Mouse (Mus musculus) gastrocnemius, postnatal 36 days (tissue): ENCODE data around the gene Pknox1. TPM values are rescaled to one million over a fixed set of nuclear protein-coding genes. Genes with fewer than 3 reads are reported as not detected.
"Not testable (repeated sequence)": the region's sequence is repeated elsewhere in the genome, so short reads cannot be mapped to it uniquely, and the experiment has no call there.

Experiments used
- DNase-seq, 2 experiments: peaks; one replicate each; pipeline ENCODE4 v3.0.0; 2022
- intact Hi-C: fragments of 180-260 bp; cut with DNase I; formaldehyde crosslinking; loops from one replicate; pipeline ENCODE4 v1.15.1; 2025
- total RNA-seq, 2 experiments: library from RNA; stranded (reverse); gene quantifications; 2 replicates each; pipeline ENCODE4 v1.2.3; 2021

Pknox1 gene
- total RNA-seq, 2 experiments from 2014 or later, result 6.0 to 7.2 TPM

DNA sequence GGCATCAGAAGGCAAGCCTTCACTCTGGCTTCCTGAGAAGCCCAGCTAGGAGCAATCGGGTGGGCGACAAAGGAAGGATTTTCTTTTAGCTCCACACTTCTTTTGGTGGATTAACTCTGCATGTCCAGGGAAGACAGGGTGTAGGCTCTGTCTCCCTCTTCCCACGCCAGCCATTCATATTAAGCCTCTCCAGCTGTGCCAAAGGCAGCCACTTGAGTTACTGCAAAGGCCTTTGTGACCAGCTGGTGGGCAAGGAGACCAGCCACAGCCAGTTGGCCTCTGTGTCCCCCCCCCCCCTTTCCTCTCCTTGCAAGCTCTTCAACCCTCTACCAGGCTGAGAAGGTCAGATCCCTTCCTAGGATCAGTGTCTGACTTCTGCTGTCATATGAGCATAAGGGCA is 16.6 kb upstream of the Pknox1 start:
- no peak for DNase-seq
- intact Hi-C loops, result no loop called here

DNA sequence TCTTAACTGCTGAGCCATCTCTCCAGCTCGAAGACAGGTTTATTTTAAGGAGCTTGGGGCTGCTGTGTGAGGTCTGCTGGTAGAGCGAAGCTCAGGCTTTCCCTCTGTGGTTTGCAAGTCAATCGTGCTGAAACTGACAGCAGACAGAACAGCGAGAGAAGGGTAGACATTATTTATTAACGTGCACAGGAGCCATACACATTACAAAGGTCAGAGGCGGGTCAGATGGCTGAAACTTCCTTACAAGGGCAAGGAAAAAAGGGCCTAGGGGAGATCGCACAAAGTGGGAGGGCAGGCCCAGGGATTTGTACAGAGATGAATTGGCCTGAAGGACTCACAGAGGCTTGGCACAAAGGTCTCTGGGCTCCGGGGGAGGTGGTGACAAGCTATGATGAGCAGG is 15.1 kb upstream of the Pknox1 start:
- no peak for DNase-seq
- intact Hi-C loops, result no loop called here

DNA sequence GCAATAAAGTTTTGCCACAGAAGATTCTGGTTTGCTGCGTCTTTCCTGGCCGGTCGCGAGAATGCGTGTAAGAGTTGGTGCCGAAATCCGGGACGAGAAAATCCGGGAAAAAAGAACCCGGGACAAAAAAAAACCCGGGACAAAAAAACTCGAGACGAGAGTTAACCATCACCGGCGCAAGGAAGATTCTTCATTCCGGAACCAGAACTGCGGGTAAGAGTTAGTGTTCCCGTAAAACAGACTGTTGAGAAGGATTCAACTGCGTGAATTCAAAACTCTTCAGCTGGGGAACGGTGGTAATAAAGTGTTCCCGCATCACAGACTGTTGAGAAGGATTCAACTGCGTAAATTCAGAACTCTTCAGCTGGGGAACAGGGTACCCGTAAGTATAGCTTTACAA is 11.9 kb upstream of the Pknox1 start:
- DNase-seq, intact Hi-C loops: not testable (repeated sequence)

DNA sequence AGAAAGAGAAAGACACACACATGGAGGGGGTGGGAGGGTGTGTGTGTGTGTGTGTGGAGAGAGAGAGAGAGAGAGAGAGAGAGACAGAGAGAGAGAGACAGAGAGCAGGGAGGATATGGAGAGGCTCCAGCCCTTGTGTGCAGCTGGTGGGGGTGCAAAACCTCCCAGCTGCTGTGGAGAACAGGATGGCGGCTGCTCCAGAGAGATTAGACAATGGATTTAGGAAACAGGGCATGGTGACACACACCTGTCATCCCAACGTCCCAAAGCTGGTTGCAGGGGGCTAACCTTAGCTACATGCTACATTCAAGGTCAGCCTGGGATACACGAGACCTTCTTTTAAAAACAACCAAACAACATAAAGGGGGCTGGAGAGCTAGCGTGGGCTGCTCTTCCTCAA is 8.3 kb upstream of the Pknox1 start:
- no peak for DNase-seq
- intact Hi-C loops, result loop anchor here (5.0 kb wide), 1 partner anchor 34 kb away; the partner anchor contains the start of gene Ndufv3

DNA sequence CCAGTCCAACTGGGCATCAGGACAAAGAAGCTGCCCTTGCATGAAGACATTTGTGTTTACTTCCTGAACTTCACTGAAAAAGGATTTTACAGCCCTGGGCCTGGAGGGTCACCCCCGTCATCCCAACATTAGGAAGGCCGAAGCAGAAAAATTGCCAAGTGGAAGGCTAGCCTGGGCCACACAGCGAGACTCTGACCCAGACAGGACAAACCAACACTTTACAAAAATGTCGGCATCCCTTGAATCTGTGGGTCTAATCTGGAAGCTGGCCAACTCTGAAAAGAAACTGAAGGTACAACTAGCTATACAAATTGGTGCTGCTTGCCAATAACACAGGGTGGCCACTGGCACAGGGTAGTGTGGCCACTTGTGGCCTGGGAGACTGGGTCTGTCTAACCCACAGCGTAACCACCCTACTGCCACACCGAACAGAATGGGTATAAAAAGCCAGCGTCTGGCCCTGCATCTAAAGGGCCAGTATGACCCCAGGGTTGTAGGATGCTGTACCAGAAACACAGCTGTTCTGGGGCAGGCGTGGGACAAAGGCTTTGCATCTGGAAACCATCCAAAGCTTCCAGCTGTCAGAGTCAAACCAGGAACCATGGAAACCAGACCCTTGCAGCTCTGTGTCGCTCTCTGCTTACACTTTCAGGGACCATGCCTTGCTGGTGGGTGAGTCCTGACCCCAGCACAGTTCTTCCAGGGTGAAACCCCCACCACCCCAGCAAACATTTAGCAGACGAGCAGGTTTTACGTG is 7.2 kb upstream of the Pknox1 start:
- intact Hi-C loops, result loop anchor here (5.0 kb wide), 1 partner anchor 35 kb away; the partner anchor contains the start of gene Ndufv3
- DNase-seq, result no peak

DNA sequence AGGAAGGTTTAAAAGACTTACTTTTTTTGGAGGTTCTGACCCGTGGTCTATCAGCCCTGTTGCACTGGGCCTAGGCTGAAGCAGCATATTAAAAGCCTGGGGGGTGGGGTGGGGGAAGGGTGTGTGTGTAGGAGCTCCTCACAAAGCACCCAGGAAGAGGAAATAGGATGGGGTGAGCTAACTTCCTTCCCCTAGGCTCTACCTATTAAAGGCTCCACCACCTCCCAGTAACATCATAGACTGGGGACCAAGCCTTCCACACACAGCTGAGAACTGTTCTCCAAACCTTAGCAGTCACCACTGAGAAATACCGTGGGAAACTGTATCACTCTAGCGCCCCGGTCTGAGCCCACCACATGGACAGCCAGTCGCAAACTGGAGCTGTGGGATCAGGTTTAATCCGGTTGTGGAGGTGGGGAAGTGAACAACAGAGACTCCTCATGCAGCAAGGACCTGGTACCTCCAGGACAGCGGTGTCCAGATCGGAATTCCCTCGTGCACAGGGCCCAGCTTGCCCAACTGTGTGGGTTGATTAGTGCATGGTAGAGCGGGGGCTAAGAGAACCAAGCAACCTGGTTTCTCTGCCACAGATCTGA is 6.5 kb upstream of the Pknox1 start:
- intact Hi-C loops, result loop anchor here (5.0 kb wide), 1 partner anchor 36 kb away; the partner anchor contains the start of gene Ndufv3
- DNase-seq, result no peak

DNA sequence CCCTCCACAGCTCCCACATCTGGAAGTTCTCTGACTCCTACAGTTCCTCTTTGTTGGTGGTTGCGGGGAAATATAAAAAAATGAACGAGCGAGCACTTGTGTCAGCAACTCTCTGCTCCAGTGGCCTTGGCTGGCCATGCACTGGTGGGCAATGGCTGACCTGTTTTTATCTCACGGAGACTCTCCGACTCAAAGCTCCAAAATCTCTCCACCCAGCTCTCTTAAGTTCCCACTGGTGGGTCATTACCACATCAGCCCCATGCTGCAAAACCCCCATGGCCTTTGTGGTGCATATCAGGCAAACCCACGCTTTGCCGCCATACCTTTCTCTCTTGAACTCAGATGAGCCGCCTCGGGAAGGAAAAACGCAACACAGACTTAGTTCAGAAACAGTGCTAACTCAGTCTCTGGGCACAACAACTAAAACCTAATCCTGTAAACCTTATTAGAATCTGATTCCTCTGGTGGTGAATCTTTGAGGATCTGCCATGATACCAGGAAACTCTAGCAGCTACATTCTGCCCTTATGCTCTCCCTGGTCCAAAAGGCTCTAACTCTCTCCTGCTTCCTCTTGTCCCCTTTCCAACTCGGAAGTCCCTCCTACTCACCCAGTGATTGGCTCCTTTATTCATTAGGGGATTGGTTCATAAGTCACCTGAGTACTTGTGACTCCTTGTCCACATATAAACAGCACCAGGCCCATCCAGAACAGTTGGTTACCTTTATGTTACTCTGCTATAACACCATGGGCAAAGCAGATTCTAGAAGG is 5.3 kb upstream of the Pknox1 start:
- DNase-seq, result no peak
- intact Hi-C loops, result loop anchor here (5.0 kb wide), 1 partner anchor 37 kb away; the partner anchor contains the start of gene Ndufv3

DNA sequence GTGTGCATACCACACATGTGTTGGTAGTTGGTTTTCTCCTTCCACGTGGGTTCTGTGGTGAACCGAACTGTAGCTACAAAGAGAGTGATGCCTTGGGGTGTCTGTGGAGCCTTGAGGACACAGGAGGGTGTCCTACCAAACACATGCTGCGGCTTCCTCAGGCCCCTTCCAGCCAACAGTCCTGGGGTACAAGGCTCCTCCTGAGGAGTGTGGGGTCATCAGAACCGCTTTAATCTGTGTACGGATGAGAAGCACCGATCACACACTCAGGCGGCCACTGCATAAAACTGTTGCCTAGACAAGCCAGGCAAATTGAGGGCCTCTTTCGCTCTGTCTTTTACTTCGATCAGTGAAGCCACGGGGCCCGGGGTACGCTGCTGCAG is 911 bp upstream of the Pknox1 start:
- peak in 1 of 2 experiments; percentile 51 for DNase-seq
- intact Hi-C loops, result no loop called here

DNA sequence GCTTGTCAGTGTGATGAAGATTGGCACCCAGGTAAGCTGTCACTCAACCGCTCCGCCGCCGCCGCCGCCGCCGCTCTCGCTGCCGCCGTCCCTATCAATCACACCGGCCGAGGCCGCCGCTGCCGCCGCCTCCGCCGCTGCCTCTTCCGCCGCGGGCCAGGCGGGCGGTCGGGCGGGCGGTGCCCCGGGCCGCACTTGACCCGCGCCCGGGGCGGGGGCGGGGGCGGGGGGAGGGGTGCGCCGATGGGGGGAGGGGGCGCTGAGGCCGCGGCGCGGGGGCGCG is 265 bp downstream of the Pknox1 start:
- DNase-seq, result no peak
- intact Hi-C loops, result no loop called here

DNA sequence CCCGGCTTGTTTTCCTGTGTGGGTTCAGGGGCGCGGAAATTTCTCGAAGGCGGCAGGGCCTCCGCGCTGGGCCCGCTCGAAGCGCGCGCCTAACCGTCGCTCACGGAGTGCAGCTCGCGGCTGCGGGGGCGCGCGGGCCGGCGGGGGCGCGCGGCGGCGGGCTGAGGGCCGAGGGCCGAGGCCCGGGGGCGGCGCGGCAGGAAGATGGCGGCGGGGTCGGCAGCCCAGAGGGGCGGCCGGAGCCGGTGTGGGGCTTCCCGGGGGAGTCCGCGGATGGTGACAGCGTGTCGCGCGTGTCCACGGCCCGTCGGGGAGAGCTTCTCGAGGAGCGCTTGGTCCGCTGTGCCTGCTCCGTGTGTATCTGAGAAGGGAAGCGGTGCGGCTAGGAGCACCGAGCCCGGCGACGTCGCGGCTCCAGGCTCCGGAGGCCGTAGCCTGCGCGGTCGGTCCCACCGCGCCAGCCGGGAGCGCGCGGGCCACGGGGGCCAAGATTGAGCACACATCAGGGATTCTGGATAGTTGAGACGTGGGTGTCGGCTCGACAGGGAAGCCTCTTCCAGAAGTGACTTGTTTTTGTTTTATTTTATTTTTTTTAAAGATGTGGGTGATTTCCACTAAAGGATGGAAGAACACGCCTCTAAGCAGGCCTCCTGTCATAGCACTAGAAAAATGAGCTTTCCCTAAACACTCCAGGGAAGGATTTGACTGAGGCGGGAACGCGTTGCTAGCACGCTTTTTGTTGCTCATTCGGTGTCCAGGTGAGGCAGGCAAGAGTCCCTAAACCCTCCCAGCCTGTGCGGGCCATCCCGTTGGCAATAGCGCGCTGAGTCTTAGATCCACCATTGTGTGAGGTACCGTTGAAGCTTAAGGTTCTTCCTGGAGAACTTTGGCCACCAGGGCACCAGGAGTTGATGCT is 865 bp downstream of the Pknox1 start:
- peak in 1 of 2 experiments; percentile 26 for DNase-seq
- intact Hi-C loops, result no loop called here

DNA sequence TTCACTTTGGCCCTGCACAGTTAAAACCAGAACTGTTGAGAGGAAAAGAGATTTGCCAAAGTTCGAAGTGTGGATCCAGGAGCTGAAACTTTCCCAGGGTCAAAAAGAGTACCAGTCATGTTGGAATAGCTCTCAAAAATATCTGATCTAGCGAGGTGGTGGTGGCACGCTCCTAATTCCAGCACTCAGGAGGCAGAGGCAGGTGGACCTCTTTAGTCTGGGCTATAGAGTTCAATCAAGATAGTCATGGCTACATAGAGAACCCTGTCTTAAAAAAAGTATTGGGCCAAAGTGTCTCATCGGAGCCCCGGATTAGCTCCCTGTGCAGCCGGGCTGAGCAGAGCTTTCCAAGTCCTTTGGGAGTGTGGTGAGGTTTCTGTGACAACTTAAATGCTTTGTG is 1.7 kb downstream of the Pknox1 start:
- intact Hi-C loops, result no loop called here
- no peak for DNase-seq

DNA sequence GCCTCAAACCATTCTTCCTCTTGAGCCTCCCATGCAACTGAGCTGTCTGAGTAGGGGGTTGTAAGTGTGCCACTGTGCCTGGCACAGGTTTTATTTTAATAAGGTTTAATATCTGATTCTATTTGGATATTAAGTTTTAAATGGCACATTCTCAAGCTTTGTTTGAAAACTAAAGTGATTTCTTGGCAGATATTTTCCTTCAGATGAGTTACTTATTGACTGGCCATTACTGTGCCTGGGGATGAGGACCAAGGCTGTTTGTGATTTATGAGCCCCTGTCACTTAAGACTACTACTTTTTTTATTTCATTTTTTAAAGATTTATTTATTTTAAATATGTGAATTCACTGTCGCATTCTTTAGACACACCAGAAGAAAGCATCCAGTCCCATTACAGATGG is 5.2 kb downstream of the Pknox1 start:
- DNase-seq, result no peak
- intact Hi-C loops, result no loop called here

DNA sequence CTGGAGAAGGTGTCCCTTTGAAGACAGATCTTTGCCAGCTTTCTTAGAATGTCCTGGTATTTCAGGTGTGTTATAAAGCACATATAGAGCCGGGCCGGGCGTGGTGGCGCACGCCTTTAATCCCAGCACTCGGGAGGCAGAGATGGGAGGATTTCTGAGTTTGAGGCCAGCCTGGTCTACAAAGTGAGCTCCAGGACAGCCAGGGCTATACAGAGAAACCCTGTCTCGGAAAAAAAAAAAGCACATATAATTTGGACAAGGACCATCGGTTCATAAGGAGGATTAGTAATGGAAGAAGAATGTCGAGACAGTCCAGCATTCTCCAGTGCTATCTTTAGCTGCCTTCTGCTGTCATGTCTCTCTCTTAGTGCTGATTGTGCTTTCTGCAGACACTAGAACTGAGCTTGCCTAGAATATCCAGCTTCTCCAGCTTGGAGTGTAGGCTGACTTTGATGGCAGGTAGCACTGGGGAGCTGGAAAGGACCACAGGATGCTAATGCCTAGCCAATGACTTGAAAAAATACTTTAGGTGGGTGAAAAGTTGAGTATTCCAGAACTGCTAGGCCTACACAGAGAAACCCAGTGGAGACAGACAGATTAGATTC is 5.9 kb downstream of the Pknox1 start:
- intact Hi-C loops, result no loop called here
- no peak for DNase-seq

DNA sequence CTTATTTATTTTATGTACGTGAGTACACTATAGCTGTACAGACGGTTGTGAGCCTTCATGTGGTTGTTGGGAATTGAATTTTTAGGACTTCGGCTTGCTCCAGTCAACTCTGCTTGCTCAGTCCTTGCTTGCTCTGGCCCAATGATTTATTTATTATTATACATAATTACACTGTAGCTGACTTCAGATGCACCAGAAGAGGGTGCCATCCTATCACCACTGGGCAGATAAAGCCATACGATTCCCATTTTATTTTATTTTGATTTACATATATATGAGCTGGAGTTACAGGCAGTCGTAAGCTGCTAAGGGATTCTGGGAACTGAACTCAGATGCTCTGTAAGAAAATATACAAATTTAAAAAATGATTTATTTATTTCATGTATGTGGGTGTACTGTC is 7.2 kb downstream of the Pknox1 start:
- intact Hi-C loops, result no loop called here
- no peak for DNase-seq

DNA sequence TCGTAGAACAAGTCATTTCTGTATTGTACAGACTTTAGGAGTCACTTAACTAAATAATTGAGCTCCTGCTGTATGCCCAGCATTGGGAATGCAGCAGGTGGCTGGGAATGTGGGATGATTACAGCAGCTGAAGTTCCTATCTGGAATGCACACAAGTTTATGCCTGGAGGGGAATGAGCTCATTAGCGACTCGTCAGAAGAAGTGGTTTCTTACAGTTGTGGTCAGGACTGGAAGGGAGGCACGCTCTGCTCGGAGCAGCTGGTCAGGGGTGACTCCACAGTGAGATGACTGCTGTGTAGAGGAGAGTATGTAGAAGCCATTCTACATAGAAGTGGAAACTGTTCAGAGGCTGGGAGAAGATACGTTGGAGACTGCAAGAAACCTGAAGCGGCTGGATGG is 10.1 kb downstream of the Pknox1 start:
- DNase-seq, result no peak
- intact Hi-C loops, result no loop called here

DNA sequence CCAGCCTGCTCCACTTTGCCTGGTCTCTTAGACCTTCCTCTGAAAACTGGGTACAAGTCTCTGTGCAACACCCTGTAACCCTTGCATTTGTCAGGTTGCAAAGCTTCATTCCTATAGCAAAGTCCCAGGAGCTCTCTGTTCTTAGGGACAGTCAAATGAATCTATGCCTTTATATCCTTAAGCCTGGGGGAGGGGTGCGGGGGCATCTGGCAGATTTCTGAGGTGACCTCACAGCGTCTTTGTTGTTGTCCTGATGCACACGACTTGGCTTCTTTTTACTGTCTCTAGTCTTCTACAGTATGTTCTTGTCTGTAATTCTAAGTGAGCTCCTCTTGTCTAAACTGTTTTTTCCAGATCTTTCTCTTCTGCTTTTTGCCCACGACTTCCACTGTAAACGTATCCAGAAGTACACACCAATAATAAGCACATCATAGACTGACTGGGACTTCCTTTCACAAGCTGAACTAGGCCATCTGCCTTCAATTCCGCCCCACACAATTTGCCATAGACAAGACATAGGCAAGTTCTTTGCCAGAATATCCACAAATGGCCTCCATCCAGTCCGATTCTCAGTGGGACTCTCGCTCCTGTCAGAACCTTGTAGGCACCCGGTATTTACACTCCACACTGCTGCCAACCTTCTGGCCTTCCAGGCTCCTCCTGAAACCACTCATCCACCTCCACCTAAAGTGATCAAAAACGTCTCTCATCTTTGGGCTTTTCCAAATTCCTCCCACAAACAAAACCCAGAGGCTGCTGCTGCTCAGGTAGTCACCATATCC is 12.1 kb downstream of the Pknox1 start:
- no peak for DNase-seq
- intact Hi-C loops, result no loop called here

DNA sequence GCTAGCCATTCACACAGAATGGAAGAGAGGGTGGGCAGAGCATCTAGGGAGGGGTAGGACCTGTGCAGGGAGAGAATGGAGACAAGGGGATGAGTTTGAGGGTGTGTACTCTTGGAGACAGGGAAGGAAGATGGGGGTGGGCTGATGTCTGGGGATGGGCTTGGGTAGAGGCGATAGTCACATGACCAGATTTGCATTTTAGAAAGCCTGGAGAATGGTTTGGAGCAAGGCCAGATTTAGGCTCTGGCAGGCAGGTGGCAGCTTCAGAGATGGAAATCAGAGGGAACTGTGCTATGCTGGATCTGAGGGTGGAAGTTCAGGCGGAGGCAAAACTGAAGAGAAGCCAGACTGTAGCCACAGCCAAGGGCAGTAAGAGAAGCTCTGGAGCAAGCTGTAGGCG is 15.8 kb downstream of the Pknox1 start:
- no peak for DNase-seq
- intact Hi-C loops, result no loop called here

DNA sequence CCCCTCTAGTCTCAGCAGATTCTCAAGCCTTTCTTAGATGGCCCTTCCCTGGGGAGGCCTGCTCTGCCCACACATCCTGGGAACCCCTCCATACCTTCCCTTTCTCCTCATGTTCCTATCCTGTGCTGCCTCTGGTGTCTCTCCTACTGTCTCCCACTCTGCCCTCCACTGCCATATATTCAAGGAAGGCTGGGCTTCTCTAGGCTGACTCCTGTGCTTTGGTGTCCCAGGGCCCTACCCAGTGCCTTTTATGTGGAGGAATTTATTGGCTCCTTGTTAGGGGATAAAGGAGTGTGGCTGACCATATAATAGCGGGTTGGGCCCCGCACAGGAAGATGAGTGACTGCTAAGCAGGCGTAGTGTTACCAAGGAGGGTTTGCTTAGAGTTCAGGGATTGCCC is 18.7 kb downstream of the Pknox1 start:
- intact Hi-C loops, result no loop called here
- no peak for DNase-seq

DNA sequence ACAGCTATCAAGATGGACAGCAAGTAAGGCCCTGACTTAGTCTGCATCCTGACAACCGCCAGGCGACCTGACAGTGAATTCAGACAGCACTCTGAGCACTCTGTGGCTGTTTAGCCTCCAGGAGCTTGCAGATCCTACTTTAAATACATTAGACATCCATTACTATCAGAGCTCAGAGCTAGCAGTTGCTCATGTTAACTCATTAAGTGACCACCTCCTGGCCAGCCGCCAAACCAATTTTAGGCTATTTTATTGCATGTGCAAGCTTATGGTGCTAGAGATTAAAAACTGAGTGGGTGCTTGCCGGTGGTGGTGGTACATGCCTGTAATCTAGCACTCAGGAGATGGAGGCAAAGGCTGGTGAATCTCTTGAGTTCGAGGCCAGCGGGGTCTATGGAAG is 19.2 kb downstream of the Pknox1 start:
- no peak for DNase-seq
- intact Hi-C loops, result no loop called here

DNA sequence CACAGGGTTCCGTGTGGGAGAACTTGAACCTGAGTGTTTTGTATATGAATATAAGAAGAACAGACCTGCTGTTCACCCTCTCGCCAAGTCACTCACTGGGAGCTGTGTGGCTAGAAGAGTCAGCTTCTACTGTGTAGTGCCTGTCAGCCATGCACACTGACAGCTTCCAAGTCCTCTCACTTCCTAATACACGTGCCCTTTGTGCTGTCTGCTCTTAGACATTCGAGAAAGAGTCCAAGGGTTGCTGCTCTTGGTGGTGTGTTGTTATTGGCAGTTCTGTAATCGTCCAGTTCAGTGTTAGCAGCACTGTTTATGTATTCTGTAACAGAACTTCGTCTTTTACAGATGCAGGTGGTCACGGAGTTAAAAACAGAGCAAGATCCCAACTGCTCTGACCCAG is 23.6 kb downstream of the Pknox1 start:
- intact Hi-C loops, result no loop called here
- DNase-seq, result no peak
